Mouse (Mus musculus) kidney, embryonic 15.5 days (tissue): ENCODE measurements at regions not wholly inside any gene's neighbourhood (a gene's known extent, or its start where the extent isn't known, plus 50 kb on each side); places are given as distances from the start of the nearest gene placed in this dataset.

ENCODE experiments used
- ATAC-seq: fragments of 200-750 bp; cut with Nextera tagmentation; replicated peaks from 2 replicates; pipeline ENCODE4 v1.8.0; 2017; ENCODE audit warnings: moderate TSS enrichment; ENCODE audit not compliant: low FRiP score
- H3K27ac ChIP-seq: fragments of 300-500 bp; sonication (generic); 2 replicates; pipeline ENCODE4 v1.5.1; 2015; ENCODE audit warnings: mild to moderate bottlenecking, inconsistent platforms
- H3K27me3 ChIP-seq: fragments of 300-500 bp; sonication (generic); 2 replicates; pipeline ENCODE4 v1.6.1; 2015; ENCODE audit warnings: inconsistent platforms
- H3K36me3 ChIP-seq: fragments of 300-500 bp; sonication (generic); 2 replicates; pipeline ENCODE4 v1.6.1; 2015; ENCODE audit warnings: inconsistent platforms
- H3K4me1 ChIP-seq: fragments of 300-500 bp; sonication (generic); 2 replicates; pipeline ENCODE4 v1.6.1; 2015; ENCODE audit warnings: inconsistent platforms
- H3K4me2 ChIP-seq: fragments of 300-500 bp; sonication (generic); 2 replicates; pipeline ENCODE4 v1.6.1; 2015; ENCODE audit warnings: moderate library complexity, mild to moderate bottlenecking, inconsistent platforms
- H3K4me3 ChIP-seq: fragments of 300-500 bp; sonication (generic); replicated peaks from 2 replicates; pipeline ENCODE4 v1.5.1; 2015; ENCODE audit warnings: mild to moderate bottlenecking, inconsistent platforms
- H3K9ac ChIP-seq: fragments of 300-500 bp; sonication (generic); 2 replicates; pipeline ENCODE4 v1.6.1; 2015; ENCODE audit warnings: mild to moderate bottlenecking, inconsistent platforms
- H3K9me3 ChIP-seq: fragments of 300-500 bp; sonication (generic); replicated peaks from 2 replicates; pipeline ENCODE4 v1.6.1; 2016; ENCODE audit warnings: inconsistent platforms
- WGBS: fragments of 180-500 bp; shearing (Covaris S2); methylation state at CpG from one replicate; pipeline ENCODE4 v1.1.7; 2015; ENCODE audit warnings: mixed read lengths; 5-methylcytosine and 5-hydroxymethylcytosine counted together

DNA sequence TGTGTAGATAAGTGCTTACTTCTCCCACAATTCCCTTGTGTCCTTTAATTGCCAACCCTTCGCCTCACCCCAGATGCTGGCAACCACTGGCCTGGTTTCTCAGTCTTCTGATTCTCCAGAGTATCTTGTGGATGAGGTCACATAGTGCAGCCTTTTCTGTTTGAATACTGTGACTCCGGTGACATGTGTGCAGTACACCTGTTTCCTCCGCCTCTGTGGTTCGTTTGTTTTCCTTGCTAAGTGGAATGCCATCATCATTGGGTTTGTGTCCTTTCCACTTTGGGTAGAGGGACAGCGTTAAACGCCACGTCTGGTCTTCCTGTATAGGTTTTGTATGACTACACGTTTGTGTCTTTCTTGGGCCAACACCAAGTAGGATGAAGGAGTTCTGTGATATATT is 224.9 kb downstream of the Pmp22 start:
- 81% methylated on average over 8 of the region's 8 CpGs for WGBS
- H3K4me2 ChIP-seq: no peak overlapping the region
- no peak for ATAC-seq

DNA sequence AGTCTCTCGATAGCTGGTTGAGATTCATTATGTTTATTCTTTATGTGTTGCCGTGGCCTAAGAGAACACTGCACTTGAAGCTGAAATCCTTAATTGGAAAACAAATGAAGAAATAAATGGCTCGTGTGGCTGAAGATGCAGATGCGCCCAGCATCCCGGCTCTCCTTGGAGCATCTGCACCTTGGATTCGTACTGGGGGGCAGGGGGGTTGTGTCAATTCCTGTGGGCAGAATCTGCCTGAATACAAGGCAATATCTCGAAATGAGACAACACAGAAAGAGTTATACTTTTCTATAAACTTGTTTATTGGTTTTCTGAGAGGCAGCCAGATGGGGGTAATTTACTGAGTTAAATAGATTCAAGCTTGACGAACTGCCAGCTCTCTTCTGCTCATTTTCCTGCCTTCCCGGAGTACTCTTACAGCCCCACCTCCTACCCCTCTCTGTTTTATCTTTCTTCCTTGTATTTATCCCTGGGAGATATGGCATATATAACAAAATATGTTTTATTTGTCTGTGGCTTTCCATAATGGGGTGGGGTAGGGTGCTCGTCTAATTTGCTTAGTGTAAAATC is 229.1 kb downstream of the Pmp22 start:
- Histone ChIP-seq H3K27me3 (0 out of 2 replicates have a peak, but pooled peaks cover 2% of the 10 kb centered on the region), H3K9ac (no peak overlapping the region), H3K4me3 (no peak overlapping the region), H3K27ac (no peak overlapping the region), H3K36me3 (no peaks in the 10 kb centered on the region), H3K4me2 (no peak overlapping the region), H3K4me1 (no peaks in the 10 kb centered on the region), H3K9me3 (no peaks in the 10 kb centered on the region)
- ATAC-seq: no peak
- WGBS: 81% methylated on average over 10 of the region's 10 CpGs

More for the DNA sequence above, 224.9 kb downstream of the Pmp22 start:
- no peak overlapping the region for H3K4me3 ChIP-seq
- H3K9ac ChIP-seq: no peak overlapping the region
- H3K4me1 ChIP-seq: peaks cover 6% of the 10 kb centered on the region
- 0 out of 2 replicates have a peak, but pooled peaks cover 6% of the 10 kb centered on the region for H3K27me3 ChIP-seq
- H3K36me3 ChIP-seq: no peaks in the 10 kb centered on the region
- H3K9me3 ChIP-seq: no peaks in the 10 kb centered on the region
- H3K27ac ChIP-seq: no peak overlapping the region

DNA sequence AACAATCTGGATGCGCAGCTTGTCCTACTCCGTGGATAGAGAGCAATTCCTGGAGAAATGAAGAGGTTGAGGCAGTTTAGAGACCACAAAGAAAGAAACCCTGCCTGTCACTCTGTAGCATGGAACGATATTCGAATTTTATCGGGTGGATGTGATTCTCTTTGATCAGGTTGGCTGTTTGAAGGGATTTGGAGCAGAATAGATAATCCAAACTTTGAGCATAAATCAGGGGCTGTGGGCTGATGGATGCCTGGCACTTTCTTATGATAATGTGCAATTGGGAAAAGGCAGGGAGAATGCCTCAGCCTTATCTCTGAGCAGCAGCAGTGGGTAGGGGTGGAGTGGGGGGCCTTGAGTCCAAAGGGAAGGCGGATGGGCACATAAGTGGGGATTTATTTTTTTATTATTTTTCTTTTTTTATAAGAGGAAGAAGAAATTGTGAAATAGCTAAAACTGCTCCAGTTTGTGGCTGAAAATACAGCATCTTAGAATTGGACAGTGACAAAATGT is 239.0 kb downstream of the Pmp22 start:
- ATAC-seq: no peak
- no peak overlapping the region for H3K4me2 ChIP-seq
- WGBS: 89% methylated on average over 6 of the region's 6 CpGs
- no peak overlapping the region for H3K4me3 ChIP-seq
- peaks cover 9% of the 10 kb centered on the region; the same call in 1 of the 2 replicates for H3K27me3 ChIP-seq
- H3K4me1 ChIP-seq: no peaks in the 10 kb centered on the region
- H3K9me3 ChIP-seq: no peaks in the 10 kb centered on the region
- H3K9ac ChIP-seq: no peak overlapping the region
- no peak overlapping the region for H3K27ac ChIP-seq
- H3K36me3 ChIP-seq: no peaks in the 10 kb centered on the region

DNA sequence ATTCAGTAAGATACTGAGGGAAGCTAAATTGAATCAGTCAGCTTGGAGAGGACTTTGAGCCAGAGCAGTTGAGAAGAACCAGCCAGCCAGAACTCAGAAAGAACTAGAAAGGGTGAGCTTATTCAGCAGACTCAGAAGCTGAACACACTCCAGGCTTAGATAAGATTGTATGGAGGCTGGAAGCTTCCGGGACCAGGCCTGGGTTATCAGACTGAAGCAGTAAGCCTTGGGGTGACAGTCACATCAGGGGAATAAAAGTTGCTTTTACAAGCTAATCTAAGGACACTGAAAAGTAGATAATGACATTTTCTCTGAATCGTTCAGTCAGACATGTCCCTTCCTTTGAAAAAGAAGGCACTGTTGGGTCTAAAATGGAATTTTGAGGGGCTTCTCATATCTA is 240.7 kb downstream of the Pmp22 start:
- H3K9ac ChIP-seq: no peak overlapping the region
- H3K4me1 ChIP-seq: no peaks in the 10 kb centered on the region
- no peaks in the 10 kb centered on the region for H3K36me3 ChIP-seq
- H3K9me3 ChIP-seq: no peaks in the 10 kb centered on the region
- no peak overlapping the region for H3K4me2 ChIP-seq
- WGBS: 88% methylated on average over 2 of the region's 2 CpGs
- no peak overlapping the region for H3K4me3 ChIP-seq
- H3K27ac ChIP-seq: no peak overlapping the region
- no peak for ATAC-seq
- H3K27me3 ChIP-seq: peaks cover 9% of the 10 kb centered on the region; the same call in 1 of the 2 replicates

DNA sequence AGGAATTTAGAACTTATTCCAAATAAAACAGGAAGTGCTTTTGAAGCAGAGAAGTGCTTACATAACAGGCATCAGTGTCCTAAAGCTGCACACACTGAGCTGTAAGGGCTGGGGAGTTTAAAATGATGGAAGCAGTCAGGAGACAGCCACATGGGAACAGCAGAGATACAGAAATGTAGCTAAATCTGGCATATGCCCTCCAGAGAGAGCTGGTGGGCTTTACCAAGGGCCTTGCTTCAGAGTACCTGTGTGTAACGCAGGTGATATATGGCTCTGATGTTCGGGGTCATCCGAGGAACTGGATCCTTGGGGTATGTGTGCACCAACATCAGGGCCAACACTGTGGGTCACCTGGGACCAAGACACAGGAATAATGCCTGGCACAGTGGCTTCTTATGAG is 247.5 kb downstream of the Pmp22 start:
- peaks cover 10% of the 10 kb centered on the region; the same call in 1 of the 2 replicates for H3K4me1 ChIP-seq
- H3K9ac ChIP-seq: no peak overlapping the region
- H3K27ac ChIP-seq: peak overlapping the region; percentile 32; the same call in 1 of the 2 replicates
- no peaks in the 10 kb centered on the region for H3K9me3 ChIP-seq
- H3K27me3 ChIP-seq: 0 out of 2 replicates have a peak, but pooled peaks cover 5% of the 10 kb centered on the region
- H3K36me3 ChIP-seq: no peaks in the 10 kb centered on the region
- no peak overlapping the region for H3K4me3 ChIP-seq
- no peak overlapping the region for H3K4me2 ChIP-seq
- 96% methylated on average over 3 of the region's 3 CpGs for WGBS
- ATAC-seq: no peak

DNA sequence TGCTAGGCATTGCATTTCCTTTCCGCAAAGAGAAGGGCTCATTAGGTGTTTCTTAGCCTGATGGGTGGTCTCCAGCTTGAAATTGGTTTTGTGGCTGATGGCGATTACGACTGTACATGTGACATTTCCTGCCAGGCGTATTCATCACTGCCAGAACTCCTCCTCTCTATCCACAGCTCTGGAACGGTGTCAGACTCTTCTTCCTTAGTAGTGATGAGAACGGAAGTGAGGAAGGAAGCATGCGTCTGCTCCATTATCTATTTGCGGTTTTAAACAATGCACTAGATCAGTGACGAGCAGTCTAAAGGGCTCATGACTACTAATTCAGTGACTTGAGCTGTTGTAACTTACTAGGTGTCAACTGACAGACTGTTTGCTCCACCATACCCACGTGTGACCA is 248.2 kb downstream of the Pmp22 start:
- H3K9ac ChIP-seq: no peak overlapping the region
- WGBS: 63% methylated on average over 10 of the region's 10 CpGs
- peaks cover 10% of the 10 kb centered on the region; the same call in 1 of the 2 replicates for H3K4me1 ChIP-seq
- no peaks in the 10 kb centered on the region for H3K9me3 ChIP-seq
- H3K4me2 ChIP-seq: no peak overlapping the region
- peak overlapping the region; percentile 32; the same call in 1 of the 2 replicates for H3K27ac ChIP-seq
- H3K27me3 ChIP-seq: no peaks in the 10 kb centered on the region
- ATAC-seq: no peak
- H3K36me3 ChIP-seq: no peaks in the 10 kb centered on the region
- H3K4me3 ChIP-seq: no peak overlapping the region

DNA sequence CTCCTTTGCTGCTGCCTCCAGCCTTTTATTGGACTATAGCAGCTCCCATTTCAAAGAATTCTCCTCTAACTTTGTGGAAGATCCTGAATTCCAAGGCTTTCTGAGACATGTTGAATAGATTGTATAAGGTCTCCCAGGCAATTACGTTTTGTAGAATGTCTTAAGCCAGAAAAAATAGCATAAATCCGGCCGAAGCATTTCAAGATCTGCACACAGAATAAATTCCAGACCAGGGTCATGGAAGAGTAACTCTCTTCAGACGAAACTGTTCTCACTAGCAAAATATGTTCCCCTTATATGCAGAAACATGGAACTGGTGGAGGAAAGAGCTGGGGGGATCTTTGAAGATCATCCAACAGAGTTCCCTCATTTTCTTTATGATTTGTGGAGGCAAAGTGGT is 259.5 kb downstream of the Pmp22 start:
- no peak overlapping the region for H3K27ac ChIP-seq
- no peaks in the 10 kb centered on the region for H3K36me3 ChIP-seq
- no peaks in the 10 kb centered on the region for H3K9me3 ChIP-seq
- no peak for ATAC-seq
- no peak overlapping the region for H3K4me2 ChIP-seq
- peaks cover 6% of the 10 kb centered on the region for H3K4me1 ChIP-seq
- H3K27me3 ChIP-seq: 0 out of 2 replicates have a peak, but pooled peaks cover 2% of the 10 kb centered on the region
- no peak overlapping the region for H3K4me3 ChIP-seq
- 45% methylated on average over 4 of the region's 4 CpGs for WGBS
- H3K9ac ChIP-seq: no peak overlapping the region

DNA sequence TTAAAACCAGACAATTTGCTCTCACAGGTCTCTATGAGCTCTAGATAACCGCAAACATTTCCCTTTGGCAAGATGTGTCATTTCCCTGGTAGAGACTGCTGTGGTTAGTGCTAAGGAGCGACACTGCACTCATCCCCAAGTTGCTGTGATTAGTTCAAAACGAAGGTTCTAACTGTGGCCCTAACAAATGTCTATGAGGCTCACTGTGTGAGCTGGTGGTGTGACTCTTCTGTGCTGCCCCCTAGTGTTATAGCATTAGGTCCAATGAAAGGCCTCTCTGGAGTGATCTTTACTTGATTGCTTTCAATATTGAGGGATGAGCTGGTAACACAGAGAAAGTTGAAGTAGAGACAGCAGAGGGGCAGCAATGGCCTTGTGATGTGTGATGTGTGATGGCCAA is 262.7 kb downstream of the Pmp22 start:
- H3K27me3 ChIP-seq: no peaks in the 10 kb centered on the region
- peaks cover 22% of the 10 kb centered on the region for H3K4me1 ChIP-seq
- H3K9me3 ChIP-seq: no peaks in the 10 kb centered on the region
- 55% methylated on average over 3 of the region's 3 CpGs for whole genome bisulfite sequencing
- H3K9ac ChIP-seq: no peak overlapping the region
- H3K4me2 ChIP-seq: no peak overlapping the region
- H3K27ac ChIP-seq: no peak overlapping the region
- no peaks in the 10 kb centered on the region for H3K36me3 ChIP-seq
- ATAC-seq: no peak
- H3K4me3 ChIP-seq: no peak overlapping the region

DNA sequence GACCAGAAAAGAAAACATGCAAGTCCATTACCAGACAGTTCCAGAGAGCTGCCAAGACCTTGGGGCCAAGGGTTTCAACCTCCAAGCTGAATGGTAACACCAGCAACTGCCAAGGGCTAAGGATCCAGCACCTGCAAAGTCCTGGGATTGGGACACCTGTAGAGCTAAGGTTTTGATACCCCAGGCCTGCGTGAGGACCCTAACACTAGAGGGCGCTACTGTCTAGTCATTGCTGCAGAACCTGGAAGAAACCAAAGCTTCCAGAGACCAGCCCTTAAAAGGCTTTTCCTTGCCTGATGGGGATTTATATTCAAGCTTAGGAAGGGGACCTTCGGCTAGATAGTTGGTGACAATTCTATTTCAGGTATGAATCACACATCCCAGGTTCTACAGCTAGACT is 263.6 kb downstream of the Pmp22 start:
- Histone ChIP-seq H3K27ac (no peak overlapping the region), H3K4me2 (no peak overlapping the region), H3K9ac (no peak overlapping the region), H3K4me3 (no peak overlapping the region), H3K36me3 (no peaks in the 10 kb centered on the region), H3K9me3 (no peaks in the 10 kb centered on the region), H3K27me3 (no peaks in the 10 kb centered on the region), H3K4me1 (peaks cover 22% of the 10 kb centered on the region)
- 76% methylated on average over 3 of the region's 3 CpGs for WGBS
- ATAC-seq: no peak

DNA sequence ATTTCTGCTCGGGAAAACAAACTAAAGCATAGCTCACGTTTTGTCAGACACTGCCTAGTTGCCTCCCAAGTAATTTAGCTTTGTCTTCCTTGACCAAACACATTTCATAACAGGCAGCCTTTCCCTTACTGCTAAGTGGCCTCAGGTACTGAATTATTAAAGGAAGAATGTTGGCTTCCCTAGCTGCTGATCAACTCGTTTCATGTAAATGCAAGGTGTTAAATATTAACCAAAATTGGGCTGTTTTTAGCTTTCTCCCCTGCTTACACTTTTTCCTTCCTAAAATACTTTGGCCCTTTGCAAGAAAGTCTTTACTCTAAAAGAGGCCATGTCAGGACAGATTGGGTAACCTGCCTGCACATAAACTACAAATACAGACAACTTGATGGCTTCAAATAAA is 265.4 kb downstream of the Pmp22 start:
- H3K36me3 ChIP-seq: no peaks in the 10 kb centered on the region
- H3K4me1 ChIP-seq: peaks cover 22% of the 10 kb centered on the region
- no peaks in the 10 kb centered on the region for H3K9me3 ChIP-seq
- WGBS: 25% methylated on average over 3 of the region's 3 CpGs
- H3K4me2 ChIP-seq: no peak overlapping the region
- ATAC-seq: no peak
- peak overlapping the region; percentile 5; the same call in 1 of the 2 replicates for H3K27ac ChIP-seq
- no peak overlapping the region for H3K9ac ChIP-seq
- H3K4me3 ChIP-seq: no peak overlapping the region
- no peaks in the 10 kb centered on the region for H3K27me3 ChIP-seq

DNA sequence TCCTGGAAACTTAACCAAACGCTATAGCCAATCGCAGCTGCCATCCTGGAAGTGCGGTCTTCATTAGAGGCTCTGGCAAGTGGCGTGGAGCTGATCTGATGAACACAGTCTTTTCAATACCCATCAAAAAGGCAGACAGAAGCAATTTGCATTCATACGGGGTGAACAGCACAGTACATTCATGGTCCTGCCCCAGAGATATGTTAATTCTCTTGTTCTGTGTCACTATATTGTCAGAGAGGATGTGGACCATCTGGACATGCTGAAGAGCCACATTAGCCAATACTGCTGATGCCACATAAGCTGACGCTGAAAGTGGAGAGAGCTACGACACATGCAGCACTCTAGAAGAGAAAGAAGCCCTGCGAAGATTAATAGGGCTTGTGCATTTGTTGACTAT is 267.6 kb downstream of the Pmp22 start:
- no peak overlapping the region for H3K27ac ChIP-seq
- no peak overlapping the region for H3K4me3 ChIP-seq
- H3K4me1 ChIP-seq: peaks cover 22% of the 10 kb centered on the region
- no peak overlapping the region for H3K4me2 ChIP-seq
- H3K36me3 ChIP-seq: no peaks in the 10 kb centered on the region
- H3K27me3 ChIP-seq: 0 out of 2 replicates have a peak, but pooled peaks cover 9% of the 10 kb centered on the region
- no peak overlapping the region for H3K9ac ChIP-seq
- 71% methylated on average over 8 of the region's 8 CpGs for WGBS
- no peaks in the 10 kb centered on the region for H3K9me3 ChIP-seq
- no peak for ATAC-seq

DNA sequence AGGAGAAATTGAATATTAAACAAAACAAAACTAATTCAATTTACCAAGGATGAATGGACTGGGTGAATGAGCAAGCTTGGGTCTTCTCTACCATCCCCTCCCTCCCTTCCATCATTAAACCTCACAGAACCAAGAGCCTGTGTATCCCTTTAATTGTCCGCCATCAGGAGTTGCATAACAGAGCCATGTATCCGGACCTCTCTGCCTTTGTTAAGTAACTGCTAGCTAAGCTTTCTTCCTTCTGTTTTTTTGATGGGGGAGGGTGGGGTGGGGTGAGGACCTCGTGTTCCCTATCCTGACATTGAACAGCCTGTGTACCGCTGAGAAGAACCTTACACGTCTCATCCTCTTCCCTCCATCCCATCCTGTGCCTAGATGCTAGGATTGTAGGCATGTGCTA is 274.0 kb downstream of the Pmp22 start:
- Histone ChIP-seq H3K4me3 (no peak overlapping the region), H3K9me3 (no peaks in the 10 kb centered on the region), H3K4me2 (no peak overlapping the region), H3K9ac (no peak overlapping the region), H3K36me3 (no peaks in the 10 kb centered on the region), H3K4me1 (0 out of 2 replicates have a peak, but pooled peaks cover 3% of the 10 kb centered on the region), H3K27me3 (peaks cover 57% of the 10 kb centered on the region), H3K27ac (no peak overlapping the region)
- 66% methylated on average over 5 of the region's 5 CpGs for WGBS
- no peak for ATAC-seq

DNA sequence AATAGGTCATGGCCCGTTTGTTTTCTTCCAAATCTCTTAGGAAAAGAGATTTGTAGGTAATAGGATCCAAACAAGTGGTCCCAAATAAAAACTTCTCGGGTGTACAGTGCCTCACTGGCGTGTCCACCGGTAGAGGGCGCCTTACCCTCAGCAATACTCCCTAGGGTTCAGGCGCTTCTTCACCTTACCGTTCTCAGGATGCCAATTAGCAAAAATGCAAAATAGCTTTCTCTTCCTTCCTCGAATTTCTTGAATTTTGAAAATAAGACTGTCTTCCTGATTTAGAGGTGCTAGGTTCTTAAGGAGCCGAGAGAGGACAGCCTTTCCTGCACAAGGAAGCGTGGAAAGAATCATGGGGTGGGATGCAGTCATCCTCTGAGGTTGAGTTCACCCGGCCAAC is 275.9 kb downstream of the Pmp22 start:
- Histone ChIP-seq H3K9me3 (no peaks in the 10 kb centered on the region), H3K9ac (no peak overlapping the region), H3K4me1 (0 out of 2 replicates have a peak, but pooled peaks cover 3% of the 10 kb centered on the region), H3K4me3 (no peak overlapping the region), H3K36me3 (no peaks in the 10 kb centered on the region), H3K27me3 (peaks cover 59% of the 10 kb centered on the region), H3K4me2 (no peak overlapping the region), H3K27ac (no peak overlapping the region)
- WGBS: 12% methylated on average over 11 of the region's 11 CpGs
- ATAC-seq: no peak
